In the genomic region with DNA sequence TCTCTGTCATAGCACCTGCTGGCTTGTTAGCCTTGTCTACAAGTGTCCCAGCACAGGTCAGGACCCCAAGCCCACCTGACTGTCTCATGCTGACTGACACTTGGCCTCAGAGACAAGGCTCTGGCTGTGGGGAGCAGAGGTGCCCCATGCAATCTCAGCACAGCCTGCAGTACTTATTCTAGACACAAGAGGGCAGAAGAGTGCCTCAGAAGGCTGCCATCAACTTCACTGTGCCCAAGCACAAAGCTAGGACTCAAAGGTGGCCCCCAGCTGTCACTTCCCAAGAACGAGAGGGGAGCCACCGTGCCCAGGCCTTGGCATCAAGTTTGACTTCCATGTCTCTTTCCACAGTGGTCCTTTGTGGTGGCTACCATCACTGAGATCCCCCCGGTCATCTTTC, we compare ENCODE assay signal across 9 mouse cellular contexts. TPM values are rescaled to one million over a fixed set of nuclear protein-coding genes. Genes with fewer than 3 reads are reported as not detected.
A peak's percentile ranks its signal among the peaks of the same experiment; 100 is the strongest.
DNase-seq lines count a peak whose midpoint lies in the region; ATAC-seq and TF ChIP-seq lines count a peak whose summit lies in the region.
"Had no signal": no experiment of that assay in that cellular context is flagged by ENCODE, and none has a peak within 500 bp of the region (broad histone marks: within the 10 kb centered on the region; RNA-seq: fewer than 3 reads in every experiment).

No protein-coding gene starts in this region.

- H3K27me3 ChIP-seq in embryonic facial prominence, embryonic 10.5 days (replicated peaks; ENCODE audit: low read depth, poor library complexity, severe bottlenecking), result no peaks in the 10 kb centered on the region
- H3K27me3 ChIP-seq in heart, embryonic 14.5 days (ENCODE audit: control insufficient read depth, insufficient read depth, low read length), result no peaks in the 10 kb centered on the region; the same call in none of the 2 replicates
- H3K27me3 ChIP-seq: hindbrain, embryonic 15.5 days had no signal

- 35% methylated on average over 3 of the region's 3 CpGs for WGBS in embryonic facial prominence, embryonic 10.5 days
- 38% methylated on average over 3 of the region's 3 CpGs for WGBS in heart, embryonic 14.5 days

- no peak overlapping the region for H3K4me2 ChIP-seq in heart, embryonic 14.5 days (ENCODE audit: low read length)
- H3K4me2 ChIP-seq: hindbrain, embryonic 15.5 days had no signal

- no peak overlapping the region for H3K9ac ChIP-seq in ES-E14 (ENCODE audit: insufficient read depth, low read depth, low read length, poor library complexity, severe bottlenecking)
- H3K9ac ChIP-seq in heart, embryonic 14.5 days (ENCODE audit: low read length), result no peak overlapping the region
- H3K9ac ChIP-seq: hindbrain, embryonic 15.5 days had no signal

- H3K4me3 ChIP-seq in ES-E14 (ENCODE audit: insufficient read depth in 1 of 2, low read depth in 1 of 2, low read length in 2 of 2, poor library complexity in 1 of 2, severe bottlenecking in 1 of 2), result no peak overlapping the region
- no peak overlapping the region for H3K4me3 ChIP-seq in embryonic facial prominence, embryonic 10.5 days
- no peak overlapping the region for H3K4me3 ChIP-seq in heart, embryonic 14.5 days (ENCODE audit: control insufficient read depth in 1 of 2, insufficient read depth in 1 of 2, low read depth in 1 of 2, low read length in 2 of 2)
- H3K4me3 ChIP-seq: hindbrain, embryonic 15.5 days had no signal

- no peak overlapping the region for H3K27ac ChIP-seq in ES-E14 (ENCODE audit: insufficient read depth, low read depth, low read length, poor library complexity, severe bottlenecking)
- H3K27ac ChIP-seq in embryonic facial prominence, embryonic 10.5 days (replicated peaks), result no peak overlapping the region
- H3K27ac ChIP-seq in heart, embryonic 14.5 days (replicated peaks in 1 of 2; ENCODE audit: control insufficient read depth in 1 of 2, insufficient read depth in 1 of 2, low read depth in 2 of 2, low read length in 2 of 2), result no peak overlapping the region
- H3K27ac ChIP-seq: hindbrain, embryonic 15.5 days had no signal

- in situ Hi-C loops in ES-E14 (cut with MboI; ENCODE audit: low sequenced_read_pairs in 2 of 2, unreplicated experiment in 2 of 2), result loop anchor here (5.0 to 25.0 kb wide), 3 partner anchors 90 to 117 kb away; no protein-coding TSS in a partner anchor

- 0 out of 2 replicates have a peak, but pooled peaks have one; percentile 11 for ATAC-seq in heart, embryonic 14.5 days (ENCODE audit: insufficient number of reproducible peaks, insufficient read depth, low FRiP score, low read depth)

- H3K9me3 ChIP-seq in ES-E14 (ENCODE audit: control insufficient read depth, insufficient read depth, low read depth, low read length), result no peaks in the 10 kb centered on the region
- H3K9me3 ChIP-seq in embryonic facial prominence, embryonic 10.5 days, result no peaks in the 10 kb centered on the region
- H3K9me3 ChIP-seq in heart, embryonic 14.5 days (ENCODE audit: control insufficient read depth, low read length), result no peaks in the 10 kb centered on the region
- H3K9me3 ChIP-seq: hindbrain, embryonic 15.5 days had no signal

- H3K36me3 ChIP-seq in ES-E14 (ENCODE audit: control insufficient read depth, insufficient read depth, low read length, poor library complexity, severe bottlenecking), result no peaks in the 10 kb centered on the region; the same call in 1 of the 2 replicates
- H3K36me3 ChIP-seq in embryonic facial prominence, embryonic 10.5 days (replicated peaks), result peaks cover 14% of the 10 kb centered on the region; the same call in 1 of the 2 replicates
- peaks cover 19% of the 10 kb centered on the region for H3K36me3 ChIP-seq in heart, embryonic 14.5 days (ENCODE audit: control insufficient read depth, insufficient read depth, low read length)

- DNase-seq in ES-E14 (ENCODE audit: low read depth, low spot score), result no peak
- DNase-seq in adrenal gland, postnatal 36 days, result peak; percentile 67 to 71
- peak; percentile 72 for DNase-seq in embryonic facial prominence, embryonic 10.5 days (ENCODE audit: low spot score)
- peak; percentile 84 to 86 for DNase-seq in layer of hippocampus, postnatal 10 days (ENCODE audit: low spot score in 2 of 2)
- DNase-seq in lung, postnatal 25 days (ENCODE audit: low spot score), result peak; percentile 67
- peak; percentile 84 for DNase-seq in retina, postnatal 1 day
- DNase-seq in urinary bladder, postnatal 36 days (ENCODE audit: low spot score in 2 of 2), result peak; percentile 41 to 51

- H3K4me1 ChIP-seq in ES-E14 (ENCODE audit: control insufficient read depth in 2 of 2, insufficient read depth in 2 of 2, low read length in 2 of 2, poor library complexity in 1 of 2), result no peaks in the 10 kb centered on the region
- H3K4me1 ChIP-seq in embryonic facial prominence, embryonic 10.5 days, result peaks cover 17% of the 10 kb centered on the region
- H3K4me1 ChIP-seq in heart, embryonic 14.5 days (ENCODE audit: control insufficient read depth in 2 of 2, insufficient read depth in 2 of 2, low read length in 2 of 2), result peaks cover 6 to 19% of the 10 kb centered on the region in 2 experiments

TF ChIP-seq in ES-E14, 5 proteins besides CTCF, POLR2A, EP300 and RAD21:
- peak; percentile 58; the same call in 1 of the 2 replicates for TF ChIP-seq ZC3H11A (IDR thresholded peaks at IDR 0.05; ENCODE audit: borderline replicate concordance, low read depth, low read length)
- no peak for TF ChIP-seq CHD2 (IDR thresholded peaks at IDR 0.05; ENCODE audit: low read depth, low read length)

RNA-seq across cellular contexts. Expression of a gene that starts 8.7 kb away (rescaled TPM):
- total RNA-seq in ES-E14 (2012; rRNA removed), result 2.6 and 5.8 TPM in 2 replicates
- 1 to 10 TPM; 5.8 to 6.2 TPM for total RNA-seq in adrenal gland, postnatal 36 days (2021)
- 8.6 and 9.8 TPM in 2 replicates for polyA plus RNA-seq in embryonic facial prominence, embryonic 10.5 days (2016; fragmentation: Nextera tagmentation; extraction: Ambion mirVana)
- 11.4 and 12.7 TPM in 2 replicates for polyA plus RNA-seq in heart, embryonic 14.5 days (2014; fragmentation: Nextera tagmentation; extraction: Ambion mirVana)
- 100 to 1,000 TPM in 1 of 2 experiments, 10 to 100 TPM in 1; 96.2 to 103 TPM for total RNA-seq in layer of hippocampus, postnatal 10 days (2021)

RNA-seq across cellular contexts. Expression of a gene that starts 47.0 kb away (rescaled TPM):
- 9.0 and 24.7 TPM in 2 replicates for total RNA-seq in ES-E14 (2012; rRNA removed)
- 10 to 100 TPM; 12.6 to 20.7 TPM for total RNA-seq in adrenal gland, postnatal 36 days (2021)
- polyA plus RNA-seq in embryonic facial prominence, embryonic 10.5 days (2016; fragmentation: Nextera tagmentation; extraction: Ambion mirVana), result 56.6 and 69.0 TPM in 2 replicates
- polyA plus RNA-seq in heart, embryonic 14.5 days (2014; fragmentation: Nextera tagmentation; extraction: Ambion mirVana), result 127 and 144 TPM in 2 replicates
- total RNA-seq in layer of hippocampus, postnatal 10 days (2021), result 10 to 100 TPM; 15.2 to 16.4 TPM

RNA-seq across cellular contexts. Expression of a gene that starts 48.6 kb away (rescaled TPM):
- total RNA-seq in ES-E14 (2012; rRNA removed), result 65.9 and 103 TPM in 2 replicates
- 1 to 10 TPM; 3.6 to 6.2 TPM for total RNA-seq in adrenal gland, postnatal 36 days (2021)
- polyA plus RNA-seq in embryonic facial prominence, embryonic 10.5 days (2016; fragmentation: Nextera tagmentation; extraction: Ambion mirVana), result 15.8 and 17.3 TPM in 2 replicates
- polyA plus RNA-seq in heart, embryonic 14.5 days (2014; fragmentation: Nextera tagmentation; extraction: Ambion mirVana), result 6.3 and 7.1 TPM in 2 replicates
- total RNA-seq in layer of hippocampus, postnatal 10 days (2021), result 10 to 100 TPM; 30.7 to 42.1 TPM

Comparison
In these comparisons a context has a peak if more than half of its experiments do, and no peak if none do; other contexts are left out.
1. RNA of a gene that starts 8.7 kb away (total RNA-seq): 96.2 to 103 TPM in layer of hippocampus, postnatal 10 days; 5.8 to 6.2 TPM in adrenal gland, postnatal 36 days and 2.6 to 5.8 TPM in ES-E14; every median in the first group is over 10 times any median in the second.